Mouse (Mus musculus) retina, postnatal 7 days (tissue): ENCODE results near the gene Mus81.
A peak's percentile ranks its signal among the peaks of the same experiment; 100 is the strongest.

Source experiments
- DNase-seq: peaks from one replicate; pipeline ENCODE4 v3.0.0-alpha.2; 2012; ENCODE audit warnings: low read depth, low spot score

The Mus81 gene

DNA sequence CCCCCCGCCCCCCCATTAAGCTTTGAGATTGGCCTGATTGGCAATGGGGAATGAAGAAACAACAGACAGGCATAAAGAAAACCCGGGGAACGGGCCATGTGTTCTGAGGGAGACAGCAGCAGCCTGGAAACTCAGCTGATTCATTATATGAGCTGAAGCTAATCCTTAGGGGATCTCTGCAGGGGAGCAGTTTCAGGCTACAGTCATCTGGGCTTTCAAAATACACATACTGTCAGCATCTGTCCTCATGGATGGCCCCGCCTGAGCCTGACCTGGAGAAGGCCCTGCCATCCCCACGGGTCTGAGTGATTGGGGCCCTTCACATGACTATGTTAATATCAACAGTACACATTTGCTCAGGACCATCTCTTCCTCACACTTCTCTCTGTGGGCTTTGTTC, 16.4 kb downstream of the Mus81 start:
- no peak for DNase-seq

DNA sequence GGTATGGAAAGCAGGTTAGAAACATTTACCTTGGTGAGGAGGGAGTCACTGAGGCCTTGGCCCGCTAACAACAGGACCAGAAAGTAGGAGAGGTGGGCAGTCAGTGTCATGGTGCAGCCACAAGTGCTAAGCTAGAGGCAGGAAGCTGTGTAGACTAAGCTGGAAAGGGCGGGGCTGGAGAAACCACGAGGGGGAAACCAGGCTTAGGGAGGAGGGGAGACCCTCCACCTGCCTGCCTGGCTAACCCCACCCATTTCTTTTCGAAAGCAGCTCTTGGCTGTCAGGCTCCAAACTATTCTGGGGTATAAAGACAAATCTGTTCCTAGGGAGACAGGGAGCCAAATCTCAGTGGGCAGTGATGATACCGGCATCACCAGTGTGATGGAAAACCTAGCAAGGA, 19.8 kb downstream of the Mus81 start, which contains the start of gene Ctsw:
Gene Ctsw (minus strand): TSS at position 134 of the 400 bp plus-strand sequence.
- no peak for DNase-seq

DNA sequence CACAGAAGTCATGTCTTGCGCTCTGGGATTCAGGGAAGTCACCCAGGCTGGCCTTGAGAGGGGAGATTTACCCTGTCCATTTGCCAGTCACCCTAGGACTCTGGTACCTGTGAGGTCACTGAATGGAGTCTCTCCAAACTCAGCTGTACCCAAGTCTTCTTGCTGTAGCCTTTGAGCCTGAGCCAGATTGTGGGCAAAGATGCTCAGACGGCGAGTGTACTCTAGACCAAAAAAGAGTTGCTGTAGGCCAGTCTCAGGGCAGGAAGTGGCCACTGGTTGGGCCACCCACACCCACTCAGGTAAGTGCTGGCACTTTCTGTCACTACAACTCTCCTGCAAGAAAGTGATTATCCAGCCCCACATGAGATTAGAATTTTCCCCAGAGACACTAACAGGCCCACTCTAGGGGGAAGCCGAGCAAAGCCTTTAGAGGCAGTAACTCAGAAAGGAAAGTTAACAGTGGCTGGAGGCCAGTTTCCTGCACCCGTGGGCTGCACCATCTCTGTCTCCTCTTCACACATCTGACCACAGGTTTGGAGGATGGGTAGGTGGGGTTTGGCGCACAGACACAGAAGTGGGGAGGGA, 21.2 kb downstream of the Mus81 start:
- no peak for DNase-seq

DNA sequence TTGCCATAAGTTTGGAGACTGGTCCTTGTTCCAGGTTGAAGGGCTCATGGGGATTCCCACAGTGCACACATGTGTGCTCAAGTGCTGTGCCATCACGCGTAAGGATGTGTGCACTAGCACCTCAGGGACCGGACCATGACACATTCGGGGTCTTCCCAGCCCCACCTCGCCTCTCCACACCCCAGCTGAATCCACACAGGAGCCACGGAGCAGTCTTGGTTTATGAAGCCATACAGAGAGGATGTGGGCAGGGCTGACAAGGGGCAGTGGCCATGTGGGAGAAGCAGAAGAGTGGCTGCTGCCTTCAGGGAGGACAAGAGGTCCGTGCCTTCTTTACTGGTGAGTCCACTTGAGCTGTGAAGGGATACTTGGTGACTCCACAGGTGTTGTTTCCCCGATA, 23.2 kb downstream of the Mus81 start:
- DNase-seq = no peak

DNA sequence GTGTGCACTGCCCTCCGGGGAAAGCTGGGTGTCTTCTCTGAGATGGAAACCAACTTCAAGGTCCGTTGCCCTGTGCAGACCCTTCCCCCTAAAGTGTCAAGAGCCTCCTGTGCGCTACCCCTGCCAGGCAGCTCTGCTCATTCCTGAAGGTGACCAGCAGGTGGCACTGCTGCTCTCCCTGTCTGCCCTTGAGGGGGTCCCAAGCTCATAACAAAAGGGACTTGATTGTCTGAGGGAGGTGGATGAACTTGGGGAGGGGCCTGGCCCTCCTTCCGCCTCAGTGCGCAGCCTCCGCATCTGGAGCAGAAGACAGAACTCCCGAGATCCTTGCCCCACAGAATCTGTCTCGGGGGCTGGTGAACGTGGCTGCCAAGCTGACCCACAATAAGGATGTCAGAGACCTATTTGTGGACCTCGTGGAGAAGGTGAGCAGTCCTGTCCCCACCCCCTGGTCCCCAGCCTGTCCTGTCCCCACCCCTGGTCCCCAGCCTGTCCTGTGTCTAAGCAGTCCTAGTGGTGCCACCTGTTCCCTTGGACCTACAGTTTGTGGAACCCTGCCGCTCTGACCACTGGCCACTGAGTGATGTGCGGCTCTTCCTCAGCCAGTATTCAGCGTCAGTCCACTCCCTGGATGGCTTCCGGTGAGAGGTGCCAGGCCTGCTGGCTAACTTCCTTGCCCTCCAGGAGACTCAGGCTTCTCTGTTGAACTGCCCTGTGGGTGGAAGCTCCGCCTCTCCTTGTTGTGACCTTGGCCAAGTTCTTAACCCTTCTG, 24.2 kb downstream of the Mus81 start:
- DNase-seq = no peak

DNA sequence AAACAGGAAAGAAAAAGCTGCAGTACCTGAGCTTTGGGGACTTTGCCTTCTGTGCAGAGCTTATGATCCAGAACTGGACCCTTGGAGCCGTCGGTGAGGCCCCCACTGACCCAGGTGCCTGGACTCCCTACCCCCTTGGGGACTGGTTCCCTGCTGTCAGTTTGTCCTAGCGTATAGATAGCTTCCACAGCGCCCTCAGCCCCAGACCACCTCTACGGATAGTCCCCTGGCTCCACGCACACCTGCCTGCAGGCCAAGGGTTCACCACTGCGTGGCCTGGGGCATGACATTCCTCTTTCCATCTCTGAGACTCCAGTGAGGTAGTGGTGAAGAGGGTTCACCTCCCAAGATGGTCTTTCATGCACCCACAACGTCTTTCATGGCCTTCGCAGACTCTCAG, 25.0 kb downstream of the Mus81 start:
- no peak for DNase-seq

DNA sequence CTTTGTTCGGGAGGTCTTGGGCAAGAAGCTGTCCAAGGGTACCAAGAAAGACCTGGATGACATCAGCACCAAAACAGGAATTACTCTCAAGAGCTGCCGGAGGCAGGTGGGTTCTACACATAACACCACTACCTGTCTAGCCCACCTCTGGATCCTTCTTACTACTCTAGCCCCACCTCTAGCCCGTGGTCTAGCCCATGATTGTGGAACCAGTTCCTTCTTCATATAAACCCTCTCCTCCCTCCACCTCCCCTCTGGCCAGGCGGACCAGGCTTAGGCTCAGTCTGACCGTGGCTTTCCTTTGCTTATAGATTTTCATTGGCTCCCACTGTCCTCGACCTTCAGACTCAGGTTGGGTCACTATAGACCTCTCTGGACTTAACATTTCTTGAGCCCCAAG, 26.8 kb downstream of the Mus81 start:
- DNase-seq = no peak

DNA sequence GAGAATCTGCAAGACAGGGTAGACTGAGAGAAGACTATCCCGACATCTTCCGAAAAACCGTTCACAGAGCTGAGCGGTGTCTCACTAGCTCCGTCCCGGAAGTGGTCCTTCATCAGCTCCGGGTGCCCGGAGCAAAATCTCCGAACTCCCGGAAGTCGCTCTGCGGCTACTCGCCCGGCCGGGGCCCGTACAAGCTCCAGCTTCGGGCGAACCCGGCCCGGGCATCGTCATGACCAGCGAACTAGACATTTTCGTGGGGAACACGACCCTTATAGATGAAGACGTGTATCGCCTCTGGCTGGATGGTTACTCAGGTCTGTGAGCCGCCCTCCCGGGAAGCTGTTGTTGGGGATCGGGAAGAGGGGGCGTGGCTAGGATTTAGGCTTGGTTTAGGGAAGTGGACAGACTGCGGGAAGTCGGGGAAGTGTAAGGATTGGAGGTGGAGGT, 27.7 kb downstream of the Mus81 start, which contains the start of gene Fibp:
Gene Fibp (plus strand): TSS at position 151 of the 447 bp plus-strand sequence.
- DNase-seq = peak; percentile 82

DNA sequence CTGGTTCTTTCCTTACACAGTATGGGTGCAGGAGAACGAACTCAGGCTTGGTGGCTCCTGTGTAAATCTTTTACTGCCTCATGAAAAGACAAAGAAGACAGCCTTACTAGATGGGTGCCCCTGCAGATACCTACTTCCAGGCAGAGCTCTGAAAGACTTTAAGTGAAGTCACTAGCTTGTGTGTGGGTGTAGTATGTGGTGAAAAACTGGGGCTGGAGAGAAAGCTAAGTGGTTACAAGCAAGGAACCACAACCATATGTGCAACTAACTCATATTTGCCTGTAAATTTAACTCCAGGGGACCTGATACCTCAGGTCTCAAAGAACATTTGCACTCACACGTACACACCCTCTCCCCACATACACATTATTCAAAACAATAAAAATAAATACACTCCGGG, 28.3 kb downstream of the Mus81 start:
- DNase-seq = no peak

DNA sequence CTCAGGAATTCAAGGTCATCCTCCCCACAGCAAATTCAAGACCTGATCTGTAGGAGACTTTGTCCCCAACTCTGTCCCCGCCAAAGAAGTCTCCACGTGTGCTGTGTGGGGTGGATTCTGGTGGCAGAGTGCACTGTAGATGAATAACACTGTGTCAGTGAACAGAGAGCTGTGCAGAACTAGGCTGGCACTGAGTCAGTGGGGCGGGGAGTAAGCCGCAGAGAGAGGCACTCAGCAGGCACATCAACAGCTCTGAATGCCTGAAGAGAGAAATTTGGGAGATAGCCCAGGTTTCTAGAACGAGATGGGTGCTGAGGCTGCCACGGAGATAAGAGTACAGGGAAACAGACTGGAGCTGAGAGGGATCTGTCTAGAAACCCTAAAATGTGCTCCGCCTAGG, 29.2 kb downstream of the Mus81 start:
- no peak for DNase-seq

DNA sequence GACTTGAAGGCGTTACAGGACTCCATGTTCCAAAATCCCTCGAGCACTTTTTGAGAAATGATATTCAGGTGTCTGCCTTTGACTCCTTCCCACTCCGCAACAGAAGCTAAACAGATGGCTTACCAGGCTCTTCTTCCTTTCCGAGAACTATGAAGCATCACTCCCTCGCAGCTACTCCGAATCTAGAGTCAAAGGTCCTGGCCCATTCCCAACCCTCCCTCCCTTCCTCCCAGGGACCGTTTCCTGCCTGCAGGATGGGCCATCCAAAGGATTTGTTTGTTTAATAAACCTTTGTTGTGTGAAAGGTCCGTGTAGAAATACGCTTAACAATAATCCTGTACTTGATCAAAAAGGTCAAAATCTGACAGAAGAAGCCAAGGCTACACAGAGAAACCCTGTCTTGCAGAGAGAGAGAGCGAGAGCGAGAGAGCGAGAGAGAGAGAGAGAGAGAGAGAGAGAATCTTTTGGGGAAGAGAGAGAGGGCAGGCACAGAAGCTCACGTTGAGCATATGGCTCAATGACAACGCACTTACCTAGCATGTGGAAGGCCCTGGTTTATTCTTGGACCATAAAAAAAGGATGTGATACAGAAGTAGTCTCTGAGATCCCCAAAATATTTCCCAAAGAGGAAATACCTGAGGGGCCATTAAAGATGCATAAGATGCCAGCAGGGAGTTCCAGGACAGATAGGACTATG, 30.3 kb downstream of the Mus81 start, which contains the start of gene Ccdc85b:
Gene Ccdc85b (minus strand): TSS at position 149 of the 697 bp plus-strand sequence.
- no peak for DNase-seq

DNA sequence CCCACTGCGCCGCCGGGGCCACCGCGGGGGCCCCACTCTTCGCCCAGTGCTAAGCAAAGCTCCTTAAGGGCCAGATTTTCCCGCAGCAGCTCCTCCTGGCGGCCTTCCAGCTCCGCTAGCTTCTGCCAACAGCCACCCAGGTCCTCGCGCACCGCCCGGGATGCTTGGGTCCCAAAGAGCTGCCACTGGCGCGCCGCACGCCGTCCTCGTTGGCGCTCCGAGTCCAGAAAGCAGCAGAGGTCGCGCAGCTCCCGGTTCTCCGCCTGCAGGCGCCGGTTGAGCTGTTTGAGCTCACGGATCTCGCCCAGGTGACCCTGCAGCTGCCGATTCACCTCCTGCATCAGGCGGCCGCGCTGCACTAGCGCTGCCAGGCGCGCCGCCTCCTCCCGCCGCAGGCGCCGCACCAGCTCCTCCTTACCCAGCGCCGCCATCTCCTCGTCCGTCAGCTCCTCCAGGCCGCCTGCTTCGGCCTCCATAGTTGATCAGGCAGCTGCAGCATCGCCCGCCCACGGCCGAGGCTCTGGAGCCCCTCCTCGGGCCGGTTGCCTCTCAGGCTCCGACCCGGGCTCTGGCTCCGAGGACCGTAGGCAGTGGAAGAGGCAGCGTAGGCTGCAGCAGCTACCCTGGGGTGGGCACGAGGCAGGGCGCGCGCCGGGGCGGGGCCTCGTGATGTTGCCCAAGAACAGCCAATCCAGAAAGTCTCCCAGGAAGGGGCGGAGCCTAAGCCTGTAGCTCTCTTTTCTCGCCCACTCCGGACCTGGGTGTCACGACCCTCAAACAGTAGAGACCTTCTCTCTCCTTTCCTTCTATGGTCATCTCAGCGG, 31.1 kb downstream of the Mus81 start:
- DNase-seq = peak; percentile 87

DNA sequence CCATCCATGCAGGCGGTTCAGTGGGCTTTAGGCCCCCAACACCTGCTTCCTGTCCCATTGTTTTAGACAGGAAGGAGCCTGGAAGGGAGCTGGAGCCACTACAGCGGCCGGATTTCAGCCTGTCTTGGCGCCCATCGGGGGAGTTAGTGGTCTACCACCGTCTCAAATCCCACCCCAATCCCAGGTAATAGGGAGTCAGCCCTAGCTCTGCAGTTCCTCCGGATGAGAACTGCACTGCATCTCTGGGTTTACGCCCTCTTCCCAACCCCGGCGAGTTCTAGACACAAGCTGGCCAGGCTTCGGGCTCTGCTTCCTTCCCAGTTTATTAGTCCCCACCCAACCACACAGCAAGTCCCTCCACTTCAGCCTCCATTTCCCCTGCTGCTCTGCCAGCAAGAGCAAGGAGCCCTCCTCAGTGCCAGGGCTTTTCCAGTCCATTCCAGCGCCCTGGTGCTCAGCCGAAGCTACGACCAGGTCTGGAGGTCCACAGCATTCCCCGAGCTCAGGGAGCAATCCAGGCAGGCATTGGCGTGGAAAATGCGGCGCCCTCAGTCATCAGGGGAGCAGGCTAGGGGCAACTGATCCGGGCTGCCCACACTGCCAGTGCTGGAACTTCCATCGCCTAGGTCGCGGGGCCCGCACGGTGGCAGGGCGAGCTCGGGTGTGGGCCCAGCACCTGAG, 31.8 kb downstream of the Mus81 start:
- DNase-seq = no peak

DNA sequence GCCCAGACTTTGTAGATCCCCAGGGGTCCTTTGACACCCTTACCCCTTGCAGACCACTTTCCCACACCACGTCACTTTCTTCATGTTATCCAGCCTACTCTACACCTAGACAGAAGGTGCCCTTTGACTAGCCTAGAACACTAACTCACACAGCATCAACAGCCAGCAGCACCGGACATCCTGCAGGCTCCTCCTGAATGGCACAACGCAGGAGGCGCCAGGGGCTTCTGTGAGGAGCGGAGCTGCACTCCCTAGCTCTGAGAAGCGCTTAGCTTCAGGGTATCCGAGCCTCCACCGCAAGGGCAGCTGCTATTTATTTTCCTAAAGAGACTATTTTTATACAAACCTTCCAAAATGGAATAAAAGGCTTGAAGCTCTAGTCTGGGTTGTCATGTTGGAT, 32.6 kb downstream of the Mus81 start:
- no peak for DNase-seq

DNA sequence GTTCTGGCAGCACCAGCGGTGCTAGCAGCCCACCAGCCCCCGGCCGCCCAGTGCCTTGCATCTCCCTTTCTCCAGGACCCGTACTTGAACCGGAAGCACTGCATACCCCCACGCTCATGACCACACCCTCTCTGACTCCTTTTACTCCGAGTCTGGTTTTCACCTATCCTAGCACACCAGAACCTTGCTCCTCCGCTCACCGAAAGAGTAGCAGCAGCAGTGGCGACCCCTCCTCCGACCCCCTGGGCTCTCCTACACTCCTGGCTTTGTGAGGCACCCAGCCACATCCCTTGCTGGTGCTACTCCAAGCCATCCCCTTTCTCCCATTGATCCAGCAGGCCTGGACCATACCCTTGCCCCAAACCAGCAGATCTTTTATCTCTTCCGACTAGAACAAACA, 33.2 kb downstream of the Mus81 start:
- DNase-seq = no peak

DNA sequence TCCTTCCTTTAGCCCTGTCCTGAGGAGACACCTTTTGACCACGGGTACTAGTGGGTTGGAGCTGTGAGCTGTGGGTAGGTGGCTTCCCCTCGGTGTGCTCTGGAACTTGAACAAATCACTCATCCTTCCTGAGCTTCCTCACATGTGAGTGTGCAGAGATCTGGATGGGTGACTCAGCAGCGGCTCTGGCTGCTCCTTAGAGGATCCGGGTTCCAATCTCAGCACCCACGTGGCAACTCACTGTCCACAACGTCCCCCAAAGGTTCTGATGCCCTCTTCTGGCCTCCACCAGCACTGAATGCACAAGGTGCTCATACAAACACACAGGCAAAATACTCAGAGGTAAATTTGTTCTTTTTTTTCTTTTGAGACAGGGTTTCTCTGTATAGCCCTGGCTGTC, 36.4 kb downstream of the Mus81 start:
- DNase-seq = no peak

DNA sequence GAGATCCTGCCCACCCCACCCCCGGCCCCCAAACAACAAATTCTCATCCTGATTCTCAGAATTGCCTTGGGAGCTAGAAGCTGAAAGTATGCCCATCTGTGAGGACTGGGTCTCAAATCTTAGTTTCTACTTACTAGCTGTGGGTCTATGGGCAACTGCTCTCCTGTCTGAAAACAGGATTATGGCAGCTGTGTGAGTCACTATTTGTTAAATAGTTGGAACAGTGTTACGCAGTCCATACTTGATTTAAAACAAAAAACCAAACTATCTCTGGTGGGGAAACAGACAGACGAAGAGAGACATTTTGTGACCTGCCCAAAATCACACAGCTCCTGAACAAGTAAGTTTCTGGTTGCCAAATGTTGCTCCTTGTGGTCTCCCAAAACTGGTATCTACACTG, 38.5 kb downstream of the Mus81 start:
- no peak for DNase-seq

DNA sequence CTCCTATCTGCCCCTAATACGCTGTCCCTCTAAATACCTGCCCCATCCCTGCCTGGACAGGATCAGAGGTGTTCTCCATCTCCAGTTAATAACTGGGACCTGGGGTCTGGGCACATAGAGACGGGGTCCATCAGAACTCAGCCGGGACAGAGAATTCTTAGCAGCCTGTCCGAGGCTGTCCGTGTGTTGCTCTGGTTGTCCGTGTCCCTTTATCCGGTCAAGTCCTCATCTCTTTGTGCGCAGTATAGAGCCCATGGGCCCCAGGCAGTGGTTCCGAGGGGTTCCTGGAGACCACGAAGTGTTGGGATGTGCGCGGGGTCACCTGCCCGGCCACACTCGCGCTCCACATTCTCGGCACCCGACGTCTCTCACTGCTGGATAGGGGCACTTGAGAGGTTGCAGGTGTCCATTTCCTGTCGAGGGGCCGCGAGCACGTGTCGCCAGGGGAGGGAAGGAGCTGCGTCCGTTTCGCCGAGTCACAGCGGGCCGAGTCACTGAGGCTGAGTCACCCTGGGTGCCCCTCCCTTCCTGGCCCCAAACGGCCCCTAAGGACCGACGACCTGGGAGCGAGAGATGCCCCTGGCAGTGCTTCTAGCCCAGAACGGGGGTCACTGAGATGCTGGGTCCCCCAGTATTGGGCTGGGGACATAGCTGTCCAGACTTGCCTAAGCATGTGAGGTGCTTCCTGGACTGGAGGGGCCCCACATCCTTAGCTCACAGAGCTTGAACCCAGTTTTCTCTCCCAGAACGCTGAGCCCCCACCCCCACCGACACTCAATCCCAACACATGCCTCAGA, 39.6 kb downstream of the Mus81 start:
- no peak for DNase-seq

DNA sequence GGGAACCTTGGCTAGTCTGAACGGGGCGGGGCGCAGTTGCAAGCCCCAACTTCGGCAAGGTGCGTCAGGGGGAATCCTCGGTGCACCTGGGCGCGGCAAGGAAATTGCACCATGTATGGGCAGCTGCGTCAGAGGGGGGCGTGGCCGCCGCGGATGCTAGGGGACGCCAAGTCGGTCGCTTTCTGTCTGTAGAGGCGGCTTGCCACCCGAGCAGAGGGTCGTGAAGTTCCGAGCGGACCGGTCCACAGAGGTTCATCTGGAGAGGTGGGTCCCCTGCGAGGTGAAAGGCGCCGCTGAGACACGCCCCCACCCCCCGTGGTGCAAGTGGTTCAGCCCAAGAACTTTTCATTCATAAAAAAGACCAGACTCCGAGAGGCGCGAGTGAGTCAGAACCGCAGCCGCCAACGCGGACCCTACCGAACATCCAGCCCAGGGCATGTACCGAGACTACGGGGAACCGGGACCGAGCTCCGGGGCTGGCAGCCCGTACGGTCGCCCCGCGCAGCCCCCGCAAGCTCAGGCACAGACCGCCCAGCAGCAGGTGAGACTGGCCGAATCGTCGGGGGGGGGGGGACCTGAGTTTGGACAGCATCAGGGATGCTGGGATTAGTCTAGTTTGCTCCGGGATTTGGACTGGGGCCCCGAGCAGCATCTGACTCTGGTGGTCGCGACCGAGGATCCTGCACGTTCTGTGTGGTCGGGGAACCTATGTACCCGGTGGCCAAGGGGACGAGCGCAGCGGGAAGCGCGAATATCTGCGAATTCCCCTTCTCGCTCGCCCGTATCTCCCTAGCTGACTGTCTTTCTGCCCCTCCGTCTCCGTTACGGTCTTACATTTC, 40.5 kb downstream of the Mus81 start, which contains the start of gene Fosl1:
Gene Fosl1 (plus strand): TSS at position 33 of the 839 bp plus-strand sequence.
- DNase-seq = no peak
